Mouse (Mus musculus) spleen, embryonic (tissue): ENCODE results near the gene Rtn4rl1.

Source experiments
- CTCF ChIA-PET: fragments of 350-600 bp; sonication (Branson Sonifier 250); formaldehyde crosslinking; loops from one replicate; lab custom pipeline; 2022; lab: Charles Lee

Gene Rtn4rl1

GRCm38 (mm10) chr11:75164750-75165149 is 28.8 kb upstream of the Rtn4rl1 start:
- CTCF ChIA-PET = interaction anchor here (0.6 to 0.8 kb wide), 3 partner anchors 266 to 1087 kb away, joined by 3 to 5 read pairs (median 3); no protein-coding TSS in a partner anchor

GRCm38 (mm10) chr11:75165441-75166192 is 28.0 kb upstream of the Rtn4rl1 start:
- CTCF ChIA-PET = interaction anchor here (0.6 to 1.5 kb wide), 3 partner anchors 182 to 265 kb away, joined by 3 read pairs; partner anchors contain the start of genes Rpa1 and Smyd4

- CTCF ChIA-PET = interaction anchor here (1.5 kb wide), 1 partner anchor 181 kb away, joined by 3 read pairs; the partner anchor contains the start of genes Rpa1 and Smyd4
Observed at GRCm38 (mm10) chr11:75166193-75166842, 27.3 kb upstream of the Rtn4rl1 start.

- CTCF ChIA-PET = interaction anchor here (0.6 to 1.5 kb wide), 3 partner anchors 50 to 181 kb away, joined by 3 to 4 read pairs (median 3); partner anchors contain the start of genes Rpa1 and Smyd4
Observed at GRCm38 (mm10) chr11:75166861-75167642, 26.5 kb upstream of the Rtn4rl1 start.

DNA sequence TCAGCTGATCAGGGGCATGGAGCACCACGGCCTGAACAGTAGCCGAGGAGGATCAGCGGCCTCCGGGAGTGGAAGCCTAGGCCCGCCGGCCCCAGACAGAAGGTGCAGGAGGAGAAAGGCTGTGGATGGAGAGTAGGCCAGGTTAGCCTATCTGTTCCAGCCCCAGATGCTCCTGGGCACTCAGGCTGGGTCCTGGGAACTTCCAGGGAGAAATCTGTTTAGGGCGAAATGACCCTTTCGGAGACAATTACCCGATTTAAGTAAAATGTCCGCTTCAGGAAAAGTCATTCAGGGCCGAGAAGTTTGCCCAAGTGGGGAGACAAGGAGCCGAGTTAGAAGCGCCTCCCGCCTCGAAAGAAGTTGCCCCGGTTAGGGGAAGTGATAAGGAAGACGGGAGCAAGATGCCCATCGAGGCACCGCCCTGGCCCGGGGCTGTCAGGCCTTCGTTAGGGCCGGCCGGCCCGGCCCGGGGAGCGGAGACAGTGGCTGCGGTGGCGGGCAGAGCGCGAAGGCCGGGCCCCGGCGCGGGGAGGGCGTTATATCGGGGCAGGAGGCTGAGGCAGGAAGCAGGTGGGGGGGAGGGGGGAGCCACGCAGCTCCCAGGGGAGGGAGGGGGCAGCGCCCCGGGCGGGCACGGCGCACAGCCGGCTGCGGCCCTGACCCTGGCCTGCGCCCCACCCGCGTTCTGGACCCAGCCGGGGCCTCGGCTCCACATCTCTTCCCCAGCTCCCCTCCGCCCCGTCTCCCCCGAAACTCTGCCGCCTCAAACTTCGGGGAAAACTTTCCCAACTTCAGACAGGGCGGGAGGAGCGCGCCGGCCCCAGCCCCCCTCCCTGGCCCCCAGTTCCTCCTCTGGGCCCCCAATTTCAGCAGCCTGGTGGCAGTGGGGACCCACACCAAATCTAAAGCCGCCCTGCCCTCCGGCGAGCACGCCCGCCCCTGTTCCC is 25.7 kb upstream of the Rtn4rl1 start:
- CTCF ChIA-PET = interaction anchor here (0.6 to 0.7 kb wide), 3 partner anchors 12 to 90 kb away, joined by 3 to 4 read pairs (median 4); no protein-coding TSS in a partner anchor

GRCm38 (mm10) chr11:75168590-75169361 is 24.8 kb upstream of the Rtn4rl1 start:
- CTCF ChIA-PET = interaction anchor here (0.5 to 1.2 kb wide), 5 partner anchors 11 to 189 kb away, joined by 3 to 5 read pairs (median 4); no protein-coding TSS in a partner anchor

GRCm38 (mm10) chr11:75169405-75170080 is 24.0 kb upstream of the Rtn4rl1 start, which contains the start of gene Hic1:
Gene Hic1 (minus strand): TSS chr11:75169519.
- CTCF ChIA-PET = interaction anchor here (0.5 to 1.2 kb wide), 7 partner anchors 12 to 237 kb away, joined by 3 to 9 read pairs (median 4); no protein-coding TSS in a partner anchor

GRCm38 (mm10) chr11:75170136-75170751 is 23.3 kb upstream of the Rtn4rl1 start:
- CTCF ChIA-PET = interaction anchor here (0.7 to 1.2 kb wide), 5 partner anchors 13 to 237 kb away, joined by 3 to 7 read pairs (median 4); no protein-coding TSS in a partner anchor

DNA sequence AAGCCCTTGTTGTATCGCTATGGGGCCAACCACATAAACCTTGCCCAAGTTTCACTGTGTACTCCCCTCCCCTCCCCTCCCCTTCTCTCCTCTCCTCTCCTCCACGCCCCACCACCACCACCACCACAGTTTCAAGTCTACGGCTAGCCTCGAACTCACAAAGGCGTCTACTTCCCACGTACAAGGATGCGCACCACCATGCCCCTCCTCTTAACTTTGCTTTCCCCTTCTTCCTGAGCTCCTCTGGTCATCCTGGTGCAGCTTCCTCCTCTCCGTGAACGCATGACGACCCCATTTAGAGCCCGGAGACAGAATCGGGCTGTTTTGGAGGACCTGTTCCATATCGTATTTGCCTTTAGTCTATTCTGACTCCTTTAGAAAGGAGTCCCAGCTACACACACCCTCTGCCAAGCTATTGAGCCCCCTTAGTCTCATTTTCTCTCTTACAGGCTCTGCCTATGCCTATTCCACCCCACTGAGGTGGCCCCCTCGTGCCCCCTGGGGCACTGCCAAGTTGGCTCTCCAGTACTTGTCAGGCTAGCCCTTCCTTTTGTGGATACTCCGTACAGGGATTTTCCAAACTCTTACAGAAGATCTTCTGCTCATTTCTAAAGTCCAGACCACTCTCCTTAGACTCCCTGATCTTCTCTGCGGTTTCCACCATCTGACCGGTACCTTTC is 22.3 kb upstream of the Rtn4rl1 start:
- CTCF ChIA-PET = interaction anchor here (0.7 to 0.8 kb wide), 2 partner anchors 16 to 38 kb away, joined by 3 to 6 read pairs; no protein-coding TSS in a partner anchor

GRCm38 (mm10) chr11:75172151-75173094 is 21.2 kb upstream of the Rtn4rl1 start:
- CTCF ChIA-PET = no interaction called here

GRCm38 (mm10) chr11:75173095-75173798 is 20.3 kb upstream of the Rtn4rl1 start:
- CTCF ChIA-PET = no interaction called here

DNA sequence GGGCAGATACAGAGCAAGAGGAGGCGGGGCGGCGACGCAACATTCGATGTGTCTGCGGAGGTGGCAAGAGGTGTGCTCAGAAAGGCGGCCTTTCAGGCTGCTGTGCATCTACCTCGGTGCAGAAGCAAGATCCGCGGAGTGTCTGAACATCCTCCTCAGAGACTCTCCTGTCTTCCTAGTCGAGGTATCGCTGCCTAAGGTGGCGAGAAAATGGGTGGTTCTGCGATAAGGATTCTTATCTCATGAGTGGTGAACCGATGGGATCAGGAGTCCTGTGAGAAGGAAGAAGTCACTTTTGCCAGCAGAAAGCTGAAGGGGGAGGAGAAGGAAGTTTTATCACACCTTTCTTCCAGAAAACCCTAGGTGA is 19.8 kb upstream of the Rtn4rl1 start:
- CTCF ChIA-PET = interaction anchor here (0.8 kb wide), 1 partner anchor 313 kb away, joined by 3 read pairs; the partner anchor contains the start of gene Prpf8

DNA sequence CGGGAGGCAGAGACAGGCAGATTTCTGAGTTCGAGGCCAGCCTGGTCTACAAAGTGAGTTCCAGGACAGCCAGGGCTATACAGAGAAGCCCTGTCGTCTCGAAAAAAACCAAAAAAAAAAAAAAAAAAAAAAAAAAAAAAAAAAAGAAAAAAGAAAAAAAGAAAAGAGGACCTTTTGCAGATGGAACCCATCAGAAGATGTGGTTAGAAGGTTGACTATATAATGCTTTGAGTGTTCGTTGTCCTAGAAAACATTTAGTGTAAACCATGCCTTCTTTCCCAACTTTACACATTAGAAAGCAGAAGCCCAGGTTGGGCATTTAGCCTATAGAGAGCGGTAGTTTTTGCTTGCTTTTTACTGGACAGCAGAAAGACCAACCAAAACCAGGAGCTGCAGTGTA is 19.0 kb upstream of the Rtn4rl1 start:
- CTCF ChIA-PET = interaction anchor here (0.8 kb wide), 1 partner anchor 312 kb away, joined by 3 read pairs; the partner anchor contains the start of gene Prpf8

DNA sequence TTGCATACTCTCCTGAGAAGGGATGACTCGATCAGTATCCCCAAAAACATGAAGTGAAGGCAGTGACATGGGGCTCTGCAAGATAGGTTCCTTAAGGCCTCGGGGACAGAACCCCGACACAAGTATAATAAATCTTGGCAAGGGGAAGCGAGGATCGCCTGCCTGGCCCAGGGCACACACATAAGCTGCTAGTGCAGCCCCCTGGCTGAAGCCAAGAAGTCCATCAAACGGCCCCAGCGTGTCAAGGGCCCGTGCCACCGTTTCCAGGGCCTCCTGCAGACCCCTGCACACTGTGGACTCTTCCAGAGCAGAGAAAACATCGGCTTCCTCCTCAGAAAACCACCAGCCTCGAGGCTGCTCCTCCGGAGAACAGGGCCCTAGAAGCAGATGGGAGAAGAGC is 15.6 kb upstream of the Rtn4rl1 start:
- CTCF ChIA-PET = no interaction called here

- CTCF ChIA-PET = interaction anchor here (0.6 kb wide), 1 partner anchor 113 kb away, joined by 3 read pairs; no protein-coding TSS in a partner anchor
Observed at GRCm38 (mm10) chr11:75178672-75179208, 14.8 kb upstream of the Rtn4rl1 start, which contains the start of gene Ovca2. Gene Ovca2 (minus strand): TSS chr11:75178835.
